Mouse (Mus musculus) lung, postnatal 0 days (tissue): ENCODE measurements at regions not wholly inside any gene's neighbourhood (a gene's known extent, or its start where the extent isn't known, plus 50 kb on each side); places are given as distances from the start of the nearest gene placed in this dataset.
"Not testable (repeated sequence)": the region's sequence is repeated elsewhere in the genome, so short reads cannot be mapped to it uniquely, and the experiment has no call there.

Experiments used
- ATAC-seq: fragments of 200-750 bp; cut with Nextera tagmentation; 2 replicates; pipeline ENCODE4 v1.8.0; 2017; ENCODE audit warnings: moderate library complexity
- DNase-seq: peaks from one replicate; pipeline ENCODE4 v3.0.0-alpha.2; 2016; ENCODE audit warnings: low spot score
- H3K27ac ChIP-seq: fragments of 300-500 bp; sonication (generic); 2 replicates; pipeline ENCODE4 v1.5.1; 2014; ENCODE audit warnings: antibody characterized with exemption, mild to moderate bottlenecking, low read length, mixed read lengths
- H3K27me3 ChIP-seq: fragments of 300-500 bp; sonication (generic); replicated peaks from 2 replicates; pipeline ENCODE4 v1.6.1; 2014; ENCODE audit warnings: low read length, mixed read lengths; ENCODE audit not compliant: insufficient read depth
- H3K36me3 ChIP-seq: fragments of 300-500 bp; sonication (generic); 2 replicates; pipeline ENCODE4 v1.6.1; 2014; ENCODE audit warnings: low read length, mixed read lengths; ENCODE audit not compliant: insufficient read depth
- H3K4me1 ChIP-seq: fragments of 300-500 bp; sonication (generic); 2 replicates; pipeline ENCODE4 v1.6.1; 2014; ENCODE audit warnings: antibody characterized with exemption, low read depth, low read length, mixed read lengths; ENCODE audit not compliant: insufficient read depth
- H3K4me2 ChIP-seq: fragments of 300-500 bp; sonication (generic); replicated peaks from 2 replicates; pipeline ENCODE4 v1.6.1; 2014; ENCODE audit warnings: low read depth, mild to moderate bottlenecking, low read length, moderate library complexity, mixed read lengths
- H3K4me3 ChIP-seq: fragments of 300-500 bp; sonication (generic); 2 replicates; pipeline ENCODE4 v1.5.1; 2014; ENCODE audit warnings: low read depth, low read length
- H3K9ac ChIP-seq: fragments of 300-500 bp; sonication (generic); replicated peaks from 2 replicates; pipeline ENCODE4 v1.6.1; 2014; ENCODE audit warnings: low read depth, mild to moderate bottlenecking
- H3K9me3 ChIP-seq: fragments of 300-500 bp; sonication (generic); 2 replicates; pipeline ENCODE4 v1.6.1; 2016; ENCODE audit warnings: low read length, mixed read lengths
- CTCF ChIP-seq: IDR thresholded peaks from 2 replicates; pipeline ENCODE4 v1.5.1; 2016; ENCODE audit warnings: antibody characterized with exemption, mild to moderate bottlenecking
- EP300 ChIP-seq: IDR thresholded peaks from 2 replicates; pipeline ENCODE4 v1.6.1; 2016; ENCODE audit warnings: antibody characterized with exemption, mild to moderate bottlenecking, control low read depth
- WGBS: fragments of 180-500 bp; shearing (Covaris S2); extraction: QIAGEN DNeasy Blood & Tissue Kit; methylation state at CpG from one replicate; pipeline ENCODE4 v1.1.7; 2014; 5-methylcytosine and 5-hydroxymethylcytosine counted together

DNA sequence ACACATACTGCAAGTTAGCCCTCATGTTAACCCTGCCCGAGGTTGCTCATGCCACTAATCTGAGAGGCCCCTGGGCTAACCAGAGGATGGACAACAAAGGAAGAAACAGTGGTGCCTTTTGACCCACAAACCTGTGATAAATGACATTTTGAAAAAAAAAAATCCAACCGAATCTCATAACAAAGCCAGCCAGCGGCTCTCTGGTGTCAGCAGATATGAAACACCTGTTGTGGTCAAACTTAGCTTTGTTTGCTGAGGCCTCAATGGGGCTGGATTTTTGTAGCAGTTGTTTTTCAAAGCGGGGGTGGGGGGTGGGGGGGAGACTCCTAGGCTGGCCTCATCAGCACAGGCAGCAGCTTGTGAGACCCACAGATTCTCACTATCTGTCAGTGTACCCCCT is 133.0 kb downstream of the Katnal1 start:
- H3K4me1 ChIP-seq = peaks cover 11% of the 10 kb centered on the region; the same call in 1 of the 2 replicates
- no peak for ATAC-seq
- no peaks in the 10 kb centered on the region for H3K27me3 ChIP-seq
- no peak overlapping the region for H3K4me2 ChIP-seq
- no peak for TF ChIP-seq EP300
- TF ChIP-seq CTCF = no peak
- DNase-seq = peak; percentile 46
- no peak overlapping the region for H3K9ac ChIP-seq
- WGBS = 15% methylated on average over 4 of the region's 4 CpGs
- no peak overlapping the region for H3K4me3 ChIP-seq
- no peak overlapping the region for H3K27ac ChIP-seq
- no peaks in the 10 kb centered on the region for H3K9me3 ChIP-seq
- no peaks in the 10 kb centered on the region for H3K36me3 ChIP-seq

DNA sequence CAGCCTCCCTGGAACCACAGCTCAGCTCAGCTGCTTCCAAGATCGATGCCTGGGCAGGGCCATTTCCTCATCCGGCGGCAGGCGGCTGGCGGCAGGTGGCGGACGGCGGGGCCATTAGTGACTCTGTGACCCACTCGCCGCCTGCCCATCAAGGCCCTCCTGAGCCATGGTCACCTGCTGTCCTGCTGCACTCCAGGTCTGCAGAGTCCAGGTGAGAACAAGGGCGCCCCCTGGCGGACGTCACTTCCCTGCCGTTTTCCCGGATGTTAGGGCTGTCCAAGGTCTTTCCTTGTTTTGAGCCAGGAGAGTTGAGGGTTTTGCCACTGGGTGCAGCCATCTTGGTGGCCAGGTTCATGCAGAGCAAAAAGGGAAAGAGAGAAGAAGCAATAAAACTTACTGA is 134.7 kb downstream of the Katnal1 start:
- Histone ChIP-seq H3K4me2 (no peak overlapping the region), H3K4me3 (no peak overlapping the region), H3K36me3 (no peaks in the 10 kb centered on the region), H3K27ac (no peak overlapping the region), H3K9me3 (no peaks in the 10 kb centered on the region), H3K4me1 (peaks cover 11% of the 10 kb centered on the region; the same call in 1 of the 2 replicates), H3K9ac (no peak overlapping the region), H3K27me3 (no peaks in the 10 kb centered on the region)
- peak; percentile 89 for TF ChIP-seq CTCF
- no peak for TF ChIP-seq EP300
- WGBS = 27% methylated on average over 12 of the region's 15 CpGs
- DNase-seq (peak; percentile 58), ATAC-seq (peak; percentile 46)

DNA sequence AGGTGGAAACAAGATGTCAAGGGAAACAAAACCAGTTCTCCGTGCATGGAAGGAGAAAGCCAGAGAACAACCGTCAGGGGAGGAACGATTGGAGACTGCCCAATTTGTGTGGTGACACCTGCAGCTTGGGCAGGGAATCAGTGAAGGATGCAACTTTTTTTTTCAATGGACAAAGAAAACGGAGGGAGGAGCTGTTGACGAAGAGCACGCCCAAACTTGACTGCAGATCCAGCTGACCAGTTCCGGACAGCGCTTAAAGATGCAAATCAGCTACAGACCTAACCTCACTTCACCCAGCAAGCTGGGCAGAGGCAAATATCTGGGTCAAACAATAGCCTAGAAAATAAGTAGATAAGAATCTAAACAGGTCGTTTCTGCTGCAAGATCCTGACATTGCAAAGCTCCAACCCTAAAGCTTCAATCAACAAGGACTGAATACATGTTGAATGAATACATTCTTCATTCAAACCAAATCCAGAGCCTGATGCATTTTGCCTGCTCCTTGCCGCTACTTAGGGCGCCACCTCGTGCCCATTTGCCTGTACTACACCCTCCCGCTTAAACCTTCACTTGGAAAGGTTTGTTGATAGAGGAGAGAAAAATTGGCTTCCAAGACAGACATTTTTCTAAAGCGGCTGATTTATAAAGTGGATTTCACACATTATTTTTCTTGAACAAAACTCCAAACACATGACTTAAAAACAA is 136.2 kb downstream of the Katnal1 start:
- H3K4me3 ChIP-seq = no peak overlapping the region
- no peak overlapping the region for H3K4me2 ChIP-seq
- DNase-seq = peak; percentile 88
- no peak for ATAC-seq
- H3K27me3 ChIP-seq = no peaks in the 10 kb centered on the region
- H3K9me3 ChIP-seq = no peaks in the 10 kb centered on the region
- TF ChIP-seq EP300 (no peak), CTCF (peak; percentile 97)
- WGBS = 16% methylated on average over 14 of the region's 14 CpGs
- H3K4me1 ChIP-seq = peaks cover 3% of the 10 kb centered on the region; the same call in 1 of the 2 replicates
- no peaks in the 10 kb centered on the region for H3K36me3 ChIP-seq
- H3K27ac ChIP-seq = no peak overlapping the region
- no peak overlapping the region for H3K9ac ChIP-seq

DNA sequence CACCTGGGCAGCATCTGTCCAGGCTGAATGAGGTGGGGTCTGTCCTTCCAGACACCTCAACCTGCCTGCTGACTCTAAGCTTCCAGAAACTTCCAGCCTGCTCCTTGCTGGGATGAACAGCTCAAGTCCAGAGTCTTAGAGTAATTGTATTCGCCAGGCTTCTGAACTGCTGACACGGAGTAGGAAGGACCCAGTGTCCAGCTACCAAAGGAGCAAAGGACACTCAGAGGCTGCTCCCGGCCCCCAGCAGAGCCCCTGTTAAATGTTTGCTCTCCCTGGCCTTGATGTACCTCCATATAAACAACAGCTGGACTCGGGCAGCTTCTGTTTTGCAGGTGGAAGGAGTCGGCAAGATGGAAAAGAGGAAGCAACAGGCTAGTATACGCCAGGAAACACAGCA is 137.5 kb downstream of the Katnal1 start:
- Histone ChIP-seq H3K36me3 (no peaks in the 10 kb centered on the region), H3K27ac (no peak overlapping the region), H3K4me1 (no peaks in the 10 kb centered on the region), H3K27me3 (no peaks in the 10 kb centered on the region), H3K9me3 (no peaks in the 10 kb centered on the region), H3K4me2 (no peak overlapping the region), H3K4me3 (no peak overlapping the region), H3K9ac (no peak overlapping the region)
- DNase-seq = no peak
- ATAC-seq = no peak
- TF ChIP-seq EP300 (no peak), CTCF (no peak)
- 59% methylated on average over 6 of the region's 6 CpGs for WGBS

DNA sequence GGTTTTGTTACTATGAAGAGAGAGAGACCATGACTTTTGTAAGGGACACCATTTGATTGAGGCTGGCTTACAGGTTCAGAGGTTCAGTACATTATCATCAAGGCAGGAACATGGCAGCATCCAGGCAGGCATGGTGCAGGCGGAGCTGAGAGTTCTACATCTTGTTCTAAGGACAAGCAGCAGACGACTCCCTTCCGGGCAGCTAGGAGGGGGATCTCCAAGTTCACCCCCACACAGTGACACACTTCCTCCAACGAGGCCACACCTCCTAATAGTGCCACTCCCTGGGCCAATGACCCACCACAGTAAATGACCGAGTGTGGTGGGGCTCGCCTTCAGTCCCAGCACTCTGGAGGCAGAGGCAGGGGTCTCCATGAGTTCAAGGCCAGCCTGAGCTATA is 138.8 kb downstream of the Katnal1 start:
- WGBS = 64% methylated on average over 6 of the region's 6 CpGs
- H3K27ac ChIP-seq, H3K36me3 ChIP-seq, H3K4me3 ChIP-seq, ATAC-seq, H3K9ac ChIP-seq, DNase-seq, H3K4me1 ChIP-seq, H3K27me3 ChIP-seq, H3K4me2 ChIP-seq, H3K9me3 ChIP-seq: not testable (repeated sequence)

DNA sequence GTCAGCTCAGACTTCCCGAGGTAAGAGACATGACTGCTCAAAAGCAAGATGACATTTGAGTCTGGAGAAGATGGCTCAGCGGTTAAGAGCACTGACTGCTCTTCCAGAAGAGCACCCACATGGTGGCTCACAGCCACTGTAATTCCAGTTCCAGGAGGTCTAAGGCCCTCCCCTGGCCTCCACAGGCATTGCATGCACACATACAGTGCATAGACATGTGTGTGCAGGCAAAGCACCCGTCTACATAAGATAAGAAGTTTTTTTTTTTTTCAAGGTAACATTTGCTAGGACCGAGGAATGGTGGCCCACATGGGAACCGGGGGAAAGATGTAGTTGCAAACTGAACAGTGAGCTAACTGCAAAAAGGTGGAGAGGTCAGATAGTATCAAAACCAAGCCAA is 139.3 kb downstream of the Katnal1 start:
- TF ChIP-seq CTCF = peak; percentile 45; the same call in 1 of the 2 replicates
- TF ChIP-seq EP300 = no peak
- no peak for DNase-seq
- 75% methylated on average over 5 of the region's 5 CpGs for WGBS
- Histone ChIP-seq H3K9ac (no peak overlapping the region), H3K4me2 (no peak overlapping the region), H3K27ac (no peak overlapping the region), H3K27me3 (no peaks in the 10 kb centered on the region), H3K9me3 (no peaks in the 10 kb centered on the region), H3K4me1 (no peaks in the 10 kb centered on the region), H3K4me3 (no peak overlapping the region), H3K36me3 (no peaks in the 10 kb centered on the region)
- no peak for ATAC-seq
